Mouse (Mus musculus) heart, embryonic 14.5 days (tissue): ENCODE results near the gene Nipal4. TPM values are rescaled to one million over a fixed set of nuclear protein-coding genes. Genes with fewer than 3 reads are reported as not detected.

ENCODE experiments used
- ATAC-seq: fragments of 200-750 bp; cut with Nextera tagmentation; 2 replicates; pipeline ENCODE4 v1.8.0; 2017; ENCODE audit warnings: low read depth, moderate TSS enrichment; ENCODE audit not compliant: insufficient number of reproducible peaks, insufficient read depth, low FRiP score
- H3K27ac ChIP-seq, 2 experiments: fragments of 200-500 bp in 1 of 2; fragments of 300-500 bp in 1 of 2; sonication (generic) in 1 of 2; replicated peaks in 1 of 2; 2 replicates each; pipeline ENCODE4 v1.5.1; 2012 to 2014; ENCODE audit warnings: low read depth in 2 of 2, low read length in 2 of 2, control low read depth in 1 of 2, mild to moderate bottlenecking in 1 of 2, mixed read lengths in 1 of 2; ENCODE audit not compliant: control insufficient read depth in 1 of 2, insufficient read depth in 1 of 2
- H3K27me3 ChIP-seq: fragments of 300-500 bp; sonication (generic); 2 replicates; pipeline ENCODE4 v1.6.1; 2014; ENCODE audit warnings: mild to moderate bottlenecking, low read length, control low read depth; ENCODE audit not compliant: control insufficient read depth, insufficient read depth
- H3K36me3 ChIP-seq: fragments of 300-500 bp; sonication (generic); 2 replicates; pipeline ENCODE4 v1.6.1; 2014; ENCODE audit warnings: mild to moderate bottlenecking, control low read depth, low read length, mixed read lengths; ENCODE audit not compliant: control insufficient read depth, insufficient read depth
- H3K4me1 ChIP-seq, 2 experiments: fragments of 200-500 bp in 1 of 2; fragments of 300-500 bp in 1 of 2; sonication (generic) in 1 of 2; 2 replicates each; pipeline ENCODE4 v1.6.1; 2012 to 2014; ENCODE audit warnings: low read length in 2 of 2, control low read depth in 1 of 2, mixed read lengths in 1 of 2; ENCODE audit not compliant: control insufficient read depth in 2 of 2, insufficient read depth in 2 of 2
- H3K4me2 ChIP-seq: fragments of 300-500 bp; sonication (generic); 2 replicates; pipeline ENCODE4 v1.6.1; 2014; ENCODE audit warnings: mild to moderate bottlenecking, low read length
- H3K4me3 ChIP-seq, 2 experiments: fragments of 200-500 bp in 1 of 2; fragments of 300-500 bp in 1 of 2; sonication (generic) in 1 of 2; 2 replicates each; pipeline ENCODE4 v1.5.1; 2012 to 2014; ENCODE audit warnings: low read length in 2 of 2, mild to moderate bottlenecking in 2 of 2, control low read depth in 1 of 2, low read depth in 1 of 2, moderate library complexity in 1 of 2; ENCODE audit not compliant: control insufficient read depth in 1 of 2, insufficient read depth in 1 of 2
- H3K9ac ChIP-seq: fragments of 300-500 bp; sonication (generic); 2 replicates; pipeline ENCODE4 v1.6.1; 2014; ENCODE audit warnings: mild to moderate bottlenecking, low read length
- H3K9me3 ChIP-seq: fragments of 300-500 bp; sonication (generic); 2 replicates; pipeline ENCODE4 v1.6.1; 2016; ENCODE audit warnings: low read length, control low read depth; ENCODE audit not compliant: control insufficient read depth
- WGBS: fragments of 180-500 bp; shearing (Covaris S2); extraction: QIAGEN DNeasy Blood & Tissue Kit; methylation state at CpG from one replicate; pipeline ENCODE4 v1.1.7; 2014; 5-methylcytosine and 5-hydroxymethylcytosine counted together
- polyA plus RNA-seq: library from polyadenylated mRNA; unstranded; fragments of >200 nt; fragmentation: Nextera tagmentation; extraction: Ambion mirVana; gene quantifications from 2 replicates; pipeline ENCODE4 v1.2.1, GENCODE M21; 2014

Gene Nipal4
- polyA plus RNA-seq, 1 experiment from 2014 or later = 9.5 TPM

- no peaks in the 10 kb centered on the region for H3K9me3 ChIP-seq
- no peaks in the 10 kb centered on the region for H3K27me3 ChIP-seq
- 65% methylated on average over 9 of the region's 9 CpGs for WGBS
- no peak overlapping the region for H3K27ac ChIP-seq
- H3K36me3 ChIP-seq = peaks cover 92% of the 10 kb centered on the region
- ATAC-seq = no peak; the same call in 1 of the 2 replicates
- no peak overlapping the region for H3K4me3 ChIP-seq
- no peaks in the 10 kb centered on the region for H3K4me1 ChIP-seq
- H3K4me2 ChIP-seq = no peak overlapping the region
- H3K9ac ChIP-seq = no peak overlapping the region
Measured at GRCm38 (mm10) chr11:46128548-46128945, 37.8 kb downstream of the Nipal4 start.

- no peak overlapping the region for H3K9ac ChIP-seq
- H3K9me3 ChIP-seq = no peaks in the 10 kb centered on the region
- no peak for ATAC-seq
- H3K27ac ChIP-seq = peak overlapping the region in 1 of 2 experiments; percentile 50; a peak in 2 of 4 replicates
- no peak overlapping the region for H3K4me3 ChIP-seq
- peaks cover 92% of the 10 kb centered on the region for H3K36me3 ChIP-seq
- H3K4me2 ChIP-seq = no peak overlapping the region
- no peaks in the 10 kb centered on the region for H3K4me1 ChIP-seq
- H3K27me3 ChIP-seq = no peaks in the 10 kb centered on the region
- WGBS = 76% methylated on average over 15 of the region's 15 CpGs
Measured at GRCm38 (mm10) chr11:46127621-46128547, 38.4 kb downstream of the Nipal4 start.

- no peak for ATAC-seq
- 86% methylated on average over 11 of the region's 11 CpGs for WGBS
- Histone ChIP-seq H3K27ac (peak overlapping the region in 1 of 2 experiments; percentile 50; a peak in 1 of 4 replicates), H3K4me2 (no peak overlapping the region), H3K9me3 (no peaks in the 10 kb centered on the region), H3K4me3 (no peak overlapping the region), H3K9ac (no peak overlapping the region), H3K27me3 (no peaks in the 10 kb centered on the region), H3K36me3 (peaks cover 95% of the 10 kb centered on the region), H3K4me1 (no peaks in the 10 kb centered on the region)
Measured at GRCm38 (mm10) chr11:46126827-46127410, 39.4 kb downstream of the Nipal4 start.

GRCm38 (mm10) chr11:46126317-46126716 lies 40.0 kb downstream of the Nipal4 start:
- Histone ChIP-seq H3K27ac (no peak overlapping the region), H3K9ac (no peak overlapping the region), H3K4me2 (no peak overlapping the region), H3K27me3 (no peaks in the 10 kb centered on the region), H3K4me1 (peaks cover 0 to 5% of the 10 kb centered on the region in 2 experiments; a peak in 1 of 4 replicates), H3K36me3 (peaks cover 95% of the 10 kb centered on the region), H3K9me3 (no peaks in the 10 kb centered on the region), H3K4me3 (no peak overlapping the region)
- ATAC-seq = no peak
- 92% methylated on average over 7 of the region's 7 CpGs for whole genome bisulfite sequencing

- H3K9ac ChIP-seq = no peak overlapping the region
- peaks cover 0 to 5% of the 10 kb centered on the region in 2 experiments; a peak in 1 of 4 replicates for H3K4me1 ChIP-seq
- H3K4me3 ChIP-seq = no peak overlapping the region
- no peaks in the 10 kb centered on the region for H3K27me3 ChIP-seq
- 91% methylated on average over 7 of the region's 7 CpGs for WGBS
- no peak for ATAC-seq
- H3K27ac ChIP-seq = no peak overlapping the region
- no peaks in the 10 kb centered on the region for H3K9me3 ChIP-seq
- H3K4me2 ChIP-seq = no peak overlapping the region
- H3K36me3 ChIP-seq = peaks cover 96% of the 10 kb centered on the region
Measured at GRCm38 (mm10) chr11:46125835-46126229, 40.5 kb downstream of the Nipal4 start.

GRCm38 (mm10) chr11:46125093-46125834 lies 41.0 kb downstream of the Nipal4 start:
- Histone ChIP-seq H3K36me3 (peaks cover 96% of the 10 kb centered on the region), H3K27ac (no peak overlapping the region), H3K4me1 (peaks cover 0 to 5% of the 10 kb centered on the region in 2 experiments; a peak in 1 of 4 replicates), H3K4me3 (no peak overlapping the region), H3K9ac (no peak overlapping the region), H3K4me2 (no peak overlapping the region), H3K9me3 (no peaks in the 10 kb centered on the region), H3K27me3 (no peaks in the 10 kb centered on the region)
- WGBS = 94% methylated on average over 12 of the region's 12 CpGs
- no peak for ATAC-seq

GRCm38 (mm10) chr11:46123328-46123866 lies 42.9 kb downstream of the Nipal4 start:
- H3K9me3 ChIP-seq = no peaks in the 10 kb centered on the region
- no peaks in the 10 kb centered on the region for H3K27me3 ChIP-seq
- H3K4me3 ChIP-seq = no peak overlapping the region
- H3K9ac ChIP-seq = no peak overlapping the region
- H3K27ac ChIP-seq = no peak overlapping the region
- H3K36me3 ChIP-seq = peaks cover 100% of the 10 kb centered on the region
- 87% methylated on average over 8 of the region's 8 CpGs for WGBS
- H3K4me2 ChIP-seq = no peak overlapping the region
- no peak for ATAC-seq
- peaks cover 0 to 5% of the 10 kb centered on the region in 2 experiments; a peak in 1 of 4 replicates for H3K4me1 ChIP-seq
